Mouse (Mus musculus) heart, postnatal 0 days (tissue): ENCODE measurements around the gene Tor2a. TPM values are rescaled to one million over a fixed set of nuclear protein-coding genes. Genes with fewer than 3 reads are reported as not detected.
A peak's percentile ranks its signal among the peaks of the same experiment; 100 is the strongest.

Source experiments
- ATAC-seq: fragments of 200-750 bp; cut with Nextera tagmentation; 2 replicates; pipeline ENCODE4 v1.8.0; 2017; ENCODE audit warnings: low read depth, moderate number of reproducible peaks, moderate library complexity; ENCODE audit not compliant: insufficient read depth
- DNase-seq: peaks from one replicate; pipeline ENCODE4 v3.0.0-alpha.2; 2016; ENCODE audit warnings: low spot score
- H3K27ac ChIP-seq: fragments of 300-500 bp; sonication (generic); 2 replicates; pipeline ENCODE4 v1.5.1; 2014; ENCODE audit warnings: low read depth, mild to moderate bottlenecking
- H3K27me3 ChIP-seq: fragments of 300-500 bp; sonication (generic); 2 replicates; pipeline ENCODE4 v1.6.1; 2014; ENCODE audit warnings: low read length, mixed read lengths; ENCODE audit not compliant: control insufficient read depth, insufficient read depth
- H3K36me3 ChIP-seq: fragments of 300-500 bp; sonication (generic); replicated peaks from 2 replicates; pipeline ENCODE4 v1.6.1; 2014; ENCODE audit warnings: low read length, mixed read lengths; ENCODE audit not compliant: control insufficient read depth, insufficient read depth
- H3K4me1 ChIP-seq: fragments of 300-500 bp; sonication (generic); 2 replicates; pipeline ENCODE4 v1.6.1; 2014; ENCODE audit warnings: antibody characterized with exemption; ENCODE audit not compliant: control insufficient read depth, insufficient read depth
- H3K4me2 ChIP-seq: fragments of 300-500 bp; sonication (generic); 2 replicates; pipeline ENCODE4 v1.6.1; 2014; ENCODE audit warnings: low read depth, mild to moderate bottlenecking, low read length, moderate library complexity
- H3K4me3 ChIP-seq: fragments of 300-500 bp; sonication (generic); 2 replicates; pipeline ENCODE4 v1.5.1; 2014; ENCODE audit warnings: low read depth, low read length
- H3K9ac ChIP-seq: fragments of 300-500 bp; sonication (generic); replicated peaks from 2 replicates; pipeline ENCODE4 v1.6.1; 2014; ENCODE audit warnings: low read depth, low read length, mixed read lengths
- H3K9me3 ChIP-seq: fragments of 300-500 bp; sonication (generic); replicated peaks from 2 replicates; pipeline ENCODE4 v1.6.1; 2016; ENCODE audit warnings: low read length; ENCODE audit not compliant: control insufficient read depth
- CTCF ChIP-seq: IDR thresholded peaks from 2 replicates; pipeline ENCODE4 v1.5.1; 2016; ENCODE audit warnings: antibody characterized with exemption, control low read depth, low read depth
- EP300 ChIP-seq: IDR thresholded peaks from 2 replicates; pipeline ENCODE4 v1.6.1; 2016; ENCODE audit warnings: antibody characterized with exemption, low read depth
- WGBS: fragments of 180-500 bp; shearing (Covaris S2); extraction: QIAGEN DNeasy Blood & Tissue Kit; methylation state at CpG from one replicate; pipeline ENCODE4 v1.1.7; 2014; 5-methylcytosine and 5-hydroxymethylcytosine counted together
- polyA plus RNA-seq: library from polyadenylated mRNA; unstranded; fragments of >200 nt; fragmentation: Nextera tagmentation; extraction: Ambion mirVana; gene quantifications from 2 replicates; pipeline ENCODE4 v1.2.1, GENCODE M21; 2015
- total RNA-seq: library from RNA; depleted of rRNA; stranded (reverse); fragments of >200 nt; gene quantifications from 2 replicates; pipeline ENCODE4 v1.2.3, GENCODE M21; 2014; ENCODE audit warnings: low replicate concordance

The Tor2a gene
- total and polyA plus RNA-seq, 2 experiments from 2014 or later: 27.5 to 34.6 TPM

DNA sequence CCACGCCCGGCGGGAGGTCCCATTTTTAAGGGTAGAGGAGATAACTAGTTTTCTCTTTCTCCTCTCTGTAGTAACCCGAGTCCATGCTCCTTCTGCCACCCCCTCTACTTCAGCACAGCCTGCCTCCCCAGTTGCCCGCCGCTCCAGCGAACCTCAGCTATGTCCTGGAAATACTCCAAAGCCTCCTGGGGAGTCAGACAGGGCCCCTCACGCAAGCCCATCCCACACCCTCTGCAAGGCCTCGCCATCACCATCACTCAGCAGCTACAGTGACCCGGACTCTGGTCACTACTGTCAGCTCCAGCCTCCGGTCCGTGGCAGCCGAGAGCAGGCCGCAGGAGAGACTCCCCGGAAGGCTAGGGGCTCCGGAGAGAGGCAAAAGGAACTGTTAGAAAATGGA is 8.0 kb upstream of the Tor2a start:
- Histone ChIP-seq H3K9ac (no peak overlapping the region), H3K27me3 (no peaks in the 10 kb centered on the region), H3K4me3 (no peak overlapping the region), H3K4me1 (no peaks in the 10 kb centered on the region), H3K27ac (no peak overlapping the region), H3K9me3 (no peaks in the 10 kb centered on the region), H3K4me2 (no peak overlapping the region), H3K36me3 (peaks cover 62% of the 10 kb centered on the region)
- DNase-seq: no peak
- WGBS: 73% methylated on average over 16 of the region's 16 CpGs
- no peak for TF ChIP-seq EP300
- no peak for TF ChIP-seq CTCF
- no peak for ATAC-seq

DNA sequence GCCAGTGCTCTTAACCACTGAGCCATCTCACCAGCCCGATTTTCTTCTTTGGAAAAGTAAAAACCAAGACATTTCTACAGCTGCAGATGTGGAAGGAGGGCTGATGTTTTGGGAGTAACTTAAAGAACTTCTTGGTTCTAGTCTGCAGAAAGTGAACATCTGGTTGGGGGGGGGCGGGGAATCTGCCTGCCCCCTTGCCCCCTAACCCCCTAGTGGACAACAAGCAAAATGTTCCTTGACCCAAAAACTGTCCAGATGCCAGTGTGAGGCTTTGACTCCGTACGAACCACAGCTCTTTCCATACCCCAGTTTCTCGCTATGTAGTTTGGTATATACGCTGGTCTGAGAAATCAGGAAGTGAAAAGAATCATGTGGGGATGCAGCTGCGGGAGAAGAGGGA is 6.8 kb upstream of the Tor2a start:
- ATAC-seq (no peak), DNase-seq (no peak)
- Histone ChIP-seq H3K4me3 (no peak overlapping the region), H3K4me2 (no peak overlapping the region), H3K27ac (no peak overlapping the region), H3K9ac (no peak overlapping the region), H3K4me1 (no peaks in the 10 kb centered on the region), H3K27me3 (no peaks in the 10 kb centered on the region), H3K9me3 (no peaks in the 10 kb centered on the region), H3K36me3 (peaks cover 70% of the 10 kb centered on the region)
- 79% methylated on average over 7 of the region's 7 CpGs for WGBS
- TF ChIP-seq EP300 (no peak), CTCF (0 out of 2 replicates have a peak, but pooled peaks have one; percentile 8)

DNA sequence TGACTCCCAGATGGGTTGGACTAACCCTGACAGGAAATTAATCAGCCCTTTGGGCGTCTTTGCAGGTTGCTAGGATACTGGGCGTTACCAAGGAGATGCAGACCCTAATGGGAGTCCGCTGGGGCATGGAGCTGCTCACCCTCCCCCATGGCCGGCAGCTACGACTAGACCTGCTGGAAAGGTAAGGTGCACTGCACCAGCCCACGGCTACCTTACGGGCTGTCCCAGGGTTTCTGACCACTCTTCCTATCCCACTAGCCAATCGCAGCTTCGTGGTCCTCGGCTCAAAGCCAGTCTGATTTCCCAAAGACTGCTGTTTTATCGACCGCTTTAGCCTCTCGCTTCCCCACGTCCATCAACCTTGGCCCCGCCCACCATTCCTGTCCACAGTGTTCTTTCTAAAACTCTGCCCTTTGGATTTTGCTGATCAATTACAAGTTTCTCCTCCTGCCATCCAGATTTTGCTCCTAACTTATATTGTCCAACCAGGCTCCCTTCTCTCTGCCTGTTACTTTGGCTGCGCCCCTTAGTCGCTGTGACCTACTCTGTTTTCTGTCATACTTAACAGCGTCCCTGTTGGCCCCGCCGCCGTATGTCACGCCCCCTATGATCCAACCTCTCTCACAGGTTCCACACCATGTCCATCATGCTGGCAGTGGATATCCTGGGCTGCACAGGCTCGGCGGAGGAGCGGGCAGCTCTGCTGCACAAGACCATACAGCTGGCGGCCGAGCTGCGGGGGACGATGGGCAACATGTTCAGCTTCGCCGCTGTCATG is 6.0 kb upstream of the Tor2a start:
- WGBS: 21% methylated on average over 31 of the region's 31 CpGs
- H3K4me3 ChIP-seq: peak overlapping the region; percentile 41
- DNase-seq: peak; percentile 66
- H3K27ac ChIP-seq: no peak overlapping the region
- 0 out of 2 replicates have a peak overlapping the region, but pooled peaks have one; percentile 20 for H3K9ac ChIP-seq
- no peaks in the 10 kb centered on the region for H3K27me3 ChIP-seq
- peak overlapping the region; percentile 64 for H3K4me2 ChIP-seq
- TF ChIP-seq CTCF (no peak), EP300 (no peak)
- peak; percentile 95 for ATAC-seq
- peaks cover 61% of the 10 kb centered on the region for H3K36me3 ChIP-seq
- no peaks in the 10 kb centered on the region for H3K4me1 ChIP-seq
- no peaks in the 10 kb centered on the region for H3K9me3 ChIP-seq

DNA sequence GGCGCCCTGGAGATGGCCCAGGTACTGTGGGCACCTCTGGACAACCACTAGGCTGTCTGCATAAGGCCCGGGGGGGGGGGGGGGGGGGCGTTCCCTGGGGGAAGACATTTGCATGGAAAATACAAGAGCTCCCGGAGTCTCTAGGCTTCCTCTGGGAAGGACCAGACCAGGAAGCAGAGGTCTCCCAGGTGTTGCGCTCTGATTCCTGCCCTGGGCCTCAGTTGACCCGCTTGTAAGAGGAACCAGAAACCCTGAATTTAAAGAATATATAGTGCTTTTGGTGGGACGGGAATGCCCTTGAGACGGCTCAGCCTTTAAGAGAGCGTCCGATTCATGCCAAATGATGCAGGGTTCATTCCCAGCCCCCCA is 5.4 kb upstream of the Tor2a start:
- Histone ChIP-seq H3K4me1 (no peaks in the 10 kb centered on the region), H3K9me3 (no peaks in the 10 kb centered on the region), H3K4me3 (peak overlapping the region; percentile 41), H3K4me2 (peak overlapping the region; percentile 64), H3K27ac (no peak overlapping the region), H3K36me3 (peaks cover 57% of the 10 kb centered on the region), H3K27me3 (no peaks in the 10 kb centered on the region), H3K9ac (no peak overlapping the region)
- TF ChIP-seq CTCF: no peak
- no peak for TF ChIP-seq EP300
- no peak for DNase-seq
- WGBS: 38% methylated on average over 10 of the region's 10 CpGs
- ATAC-seq: no peak; the same call in 1 of the 2 replicates

DNA sequence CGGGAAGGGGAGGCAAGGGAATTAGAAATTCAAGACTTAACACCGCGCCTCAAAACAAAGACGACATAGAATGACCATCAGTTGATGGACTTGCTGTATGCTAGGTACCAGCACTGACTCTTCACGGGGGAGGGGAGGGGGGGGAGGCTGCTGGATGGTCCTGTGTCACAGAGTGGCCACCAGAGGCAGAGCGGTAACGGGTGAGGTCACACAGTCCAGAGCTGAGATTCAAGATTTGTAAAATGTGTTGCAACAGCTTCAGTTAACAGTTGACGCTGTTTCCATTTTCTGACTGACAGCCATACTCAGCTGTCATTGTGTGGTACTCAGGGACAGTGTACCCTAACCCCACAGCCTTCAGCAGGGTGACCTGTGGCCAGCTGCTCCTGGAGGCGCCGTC is 4.9 kb upstream of the Tor2a start:
- Histone ChIP-seq H3K4me3 (no peak overlapping the region), H3K9ac (no peak overlapping the region), H3K9me3 (no peaks in the 10 kb centered on the region), H3K4me1 (no peaks in the 10 kb centered on the region), H3K4me2 (peak overlapping the region; percentile 64), H3K27me3 (no peaks in the 10 kb centered on the region), H3K36me3 (peaks cover 52% of the 10 kb centered on the region), H3K27ac (no peak overlapping the region)
- peak; percentile 27 for DNase-seq
- TF ChIP-seq CTCF (peak; percentile 35), EP300 (no peak)
- WGBS: 60% methylated on average over 10 of the region's 10 CpGs
- ATAC-seq: no peak
